Mouse (Mus musculus) ES-E14 (cell line): Measurements from ENCODE around the gene Gm11939.

ENCODE experiments used
- CHD2 ChIP-seq: IDR thresholded peaks from 2 replicates; pipeline ENCODE4 v1.6.1; 2014; ENCODE audit warnings: mild to moderate bottlenecking, low read depth, low read length, inconsistent platforms
- MAFK ChIP-seq: IDR thresholded peaks from 2 replicates; pipeline ENCODE4 v1.6.1; 2014; ENCODE audit warnings: mild to moderate bottlenecking, low read depth, low read length, inconsistent platforms; ENCODE audit not compliant: insufficient read depth
- ZC3H11A ChIP-seq: IDR thresholded peaks from 2 replicates; pipeline ENCODE4 v1.6.1; 2012; ENCODE audit warnings: low read depth, mild to moderate bottlenecking, inconsistent platforms, low read length, borderline replicate concordance

DNA sequence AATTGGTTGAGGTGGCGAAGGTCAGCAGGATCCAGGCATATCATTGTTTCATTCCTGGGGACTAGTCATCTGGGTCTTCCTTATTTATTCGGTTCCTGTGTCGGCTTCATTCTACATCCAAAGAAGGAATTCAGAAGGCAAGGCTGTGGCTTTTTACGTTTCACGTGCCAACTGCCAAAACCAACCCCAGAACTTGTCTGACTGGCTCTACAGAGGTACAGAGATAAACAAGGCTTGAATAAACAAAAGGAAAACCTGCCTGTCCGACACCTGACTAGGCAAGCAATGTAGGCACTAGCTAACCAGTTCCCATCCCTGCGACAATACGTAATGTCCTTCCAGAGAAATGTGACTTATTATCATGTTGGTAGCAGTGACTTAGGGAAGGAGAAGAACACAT is 45.2 kb downstream of the Gm11939 start:
- TF ChIP-seq ZC3H11A = no peak
- no peak for TF ChIP-seq MAFK
- no peak for TF ChIP-seq CHD2
